Mouse (Mus musculus) G1E (cell line): ENCODE results near the gene Naf1. TPM values are rescaled to one million over a fixed set of nuclear protein-coding genes. Genes with fewer than 3 reads are reported as not detected.

Source experiments
- ATAC-seq: 2 replicates; pipeline ENCODE4 v1.8.0; 2016; ENCODE audit warnings: mild to moderate bottlenecking; ENCODE audit not compliant: insufficient number of reproducible peaks, poor library complexity, low FRiP score, severe bottlenecking; ENCODE audit errors: extremely low read depth
- DNase-seq: peaks from one replicate; pipeline ENCODE4 v3.0.0; 2012; ENCODE audit warnings: low spot score
- H3K27me3 ChIP-seq: 2 replicates; pipeline ENCODE4 v1.6.1; 2012; ENCODE audit warnings: mild to moderate bottlenecking, low read length, inconsistent platforms; ENCODE audit not compliant: insufficient read depth
- H3K36me3 ChIP-seq: replicated peaks from 2 replicates; pipeline ENCODE3; 2012; ENCODE audit warnings: mild to moderate bottlenecking, inconsistent platforms
- H3K4me1 ChIP-seq: 2 replicates; pipeline ENCODE4 v1.6.1; 2012; ENCODE audit warnings: low read depth, low read length, inconsistent platforms, mixed read lengths; ENCODE audit not compliant: insufficient read depth
- H3K4me3 ChIP-seq: 2 replicates; pipeline ENCODE4 v1.5.1; 2012; ENCODE audit warnings: low read depth, mild to moderate bottlenecking, inconsistent platforms, low read length, moderate library complexity, mixed read lengths
- H3K9me3 ChIP-seq: replicated peaks from 2 replicates; pipeline ENCODE4 v1.6.1; 2012; ENCODE audit warnings: inconsistent platforms
- CTCF ChIP-seq: IDR thresholded peaks from 2 replicates; pipeline ENCODE4 v1.5.1; 2012; ENCODE audit warnings: low read depth, low read length, inconsistent platforms, mixed read lengths
- GATA1 ChIP-seq: IDR thresholded peaks from 2 replicates; pipeline ENCODE4 v1.6.1; 2012; ENCODE audit warnings: borderline replicate concordance, low read length, inconsistent platforms, mixed read lengths
- GATA2 ChIP-seq: IDR thresholded peaks from 2 replicates; pipeline ENCODE4 v1.6.1; 2012; ENCODE audit warnings: low read depth, low read length, inconsistent platforms, borderline replicate concordance
- POLR2AphosphoS5 ChIP-seq: IDR thresholded peaks from 2 replicates; pipeline ENCODE4 v1.6.1; 2012; ENCODE audit warnings: low read depth, low read length, inconsistent platforms; ENCODE audit not compliant: insufficient replicate concordance
- TAL1 ChIP-seq: conservative IDR thresholded peaks from 2 replicates; pipeline ENCODE4 v1.6.1; 2012; ENCODE audit warnings: low read depth, low read length, inconsistent platforms, mixed read lengths
- polyA plus RNA-seq: library from polyadenylated mRNA; stranded (reverse); fragments of >175 nt; gene quantifications from 2 replicates; pipeline ENCODE4 v1.2.3, GENCODE M21; 2012
- total RNA-seq, 2 experiments: library from RNA; stranded (forward) in 1 of 2; stranded (reverse) in 1 of 2; fragments of 200-1000 nt in 1 of 2; fragments of >200 nt in 1 of 2; fragmentation: Nextera tagmentation in 1 of 2; gene quantifications; 2 replicates each; pipeline ENCODE4 v1.2.3; 2014 to 2017

Naf1 gene
- total and polyA plus RNA-seq, 3 experiments, result 15.5 to 63.4 (median 47.7) TPM

DNA sequence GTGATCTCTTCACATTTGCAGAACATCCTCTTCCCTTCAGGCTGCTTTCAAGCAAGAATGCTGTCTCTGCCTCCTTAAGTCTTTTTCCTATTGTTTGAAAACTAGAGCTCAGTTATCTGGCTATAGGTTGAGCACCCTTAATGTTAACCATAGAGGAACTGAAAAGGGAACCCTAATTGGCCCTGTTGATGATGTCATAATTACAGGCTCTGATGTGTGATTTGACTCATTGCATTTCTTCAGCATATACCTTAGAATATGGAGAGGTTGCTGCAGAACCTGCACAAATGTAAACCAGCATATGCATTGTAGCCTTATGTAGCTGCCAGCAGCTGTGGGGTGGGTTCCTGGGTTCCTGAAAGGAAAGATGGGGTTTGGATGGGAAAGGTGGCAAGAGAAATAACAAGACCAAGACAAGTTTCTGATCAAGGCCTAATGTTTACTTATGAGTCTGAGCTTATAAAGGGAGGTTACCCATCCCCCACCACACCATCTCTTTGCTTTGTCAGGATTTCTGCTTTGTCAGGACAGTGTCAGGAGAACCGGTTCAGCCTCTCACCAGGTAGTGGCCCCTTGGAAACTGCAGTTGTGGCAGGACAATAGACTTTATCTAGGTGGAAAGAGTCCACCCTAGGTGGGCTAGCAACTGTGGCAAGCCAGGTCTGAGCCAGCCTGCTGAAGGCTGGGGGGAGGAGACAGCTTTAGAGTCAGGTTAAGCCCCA, 9.4 kb downstream of the Naf1 start:
- Histone ChIP-seq H3K36me3 (peaks cover 70% of the 10 kb centered on the region), H3K9me3 (no peaks in the 10 kb centered on the region), H3K4me3 (no peak overlapping the region), H3K27me3 (no peaks in the 10 kb centered on the region), H3K4me1 (peaks cover 14% of the 10 kb centered on the region)
- ATAC-seq (no peak), DNase-seq (no peak)
- no peak for TF ChIP-seq CTCF
- TF ChIP-seq POLR2AphosphoS5, result no peak
- TF ChIP-seq GATA2, result no peak
- TF ChIP-seq TAL1, result no peak
- no peak for TF ChIP-seq GATA1

DNA sequence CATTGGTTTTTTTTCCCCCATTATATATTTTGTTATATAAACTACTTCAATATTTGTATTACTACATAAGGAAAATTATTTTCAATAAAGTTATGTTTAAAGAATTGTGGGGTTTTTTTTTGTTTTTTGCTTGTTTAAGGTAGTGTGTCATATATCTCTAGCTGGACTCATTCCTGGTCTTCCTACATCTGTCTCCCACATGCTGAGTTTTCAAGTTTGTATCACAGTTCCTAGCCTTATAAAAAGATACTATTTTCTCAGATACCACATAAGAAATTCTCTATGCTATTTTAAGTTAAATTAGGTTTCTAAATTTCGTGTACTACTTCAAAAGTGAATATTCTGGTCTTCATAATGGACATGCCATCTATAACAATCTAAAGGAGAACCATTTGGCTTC, 23.8 kb downstream of the Naf1 start:
- Histone ChIP-seq H3K36me3 (peaks cover 67% of the 10 kb centered on the region), H3K27me3 (no peaks in the 10 kb centered on the region), H3K4me1 (0 out of 2 replicates have a peak, but pooled peaks cover 3% of the 10 kb centered on the region), H3K9me3 (no peaks in the 10 kb centered on the region), H3K4me3 (no peak overlapping the region)
- TF ChIP-seq POLR2AphosphoS5 (no peak), CTCF (no peak), GATA2 (no peak), GATA1 (no peak), TAL1 (no peak)
- no peak for DNase-seq
- no peak for ATAC-seq

DNA sequence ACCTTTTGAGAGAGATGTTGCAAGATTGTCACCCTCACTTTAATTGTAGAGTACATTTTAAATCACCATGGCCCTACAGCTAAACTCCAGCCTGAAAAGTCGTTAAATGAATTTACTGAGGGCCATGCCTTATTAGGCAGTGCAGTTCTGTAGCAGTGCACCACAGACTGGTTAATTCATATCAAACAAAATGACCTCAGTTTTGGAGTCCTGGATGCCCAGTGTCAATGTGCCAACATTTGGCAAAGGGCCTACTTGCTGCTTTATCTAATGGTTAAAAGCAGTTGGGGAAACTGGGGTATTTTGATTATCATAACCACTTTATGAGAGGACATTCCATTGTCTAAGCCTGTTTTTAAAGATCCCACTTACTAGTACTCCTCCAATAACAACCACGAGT, 31.9 kb downstream of the Naf1 start:
- H3K4me1 ChIP-seq, result no peaks in the 10 kb centered on the region
- no peak for ATAC-seq
- TF ChIP-seq TAL1 (no peak), GATA2 (no peak), CTCF (no peak), POLR2AphosphoS5 (no peak), GATA1 (no peak)

DNA sequence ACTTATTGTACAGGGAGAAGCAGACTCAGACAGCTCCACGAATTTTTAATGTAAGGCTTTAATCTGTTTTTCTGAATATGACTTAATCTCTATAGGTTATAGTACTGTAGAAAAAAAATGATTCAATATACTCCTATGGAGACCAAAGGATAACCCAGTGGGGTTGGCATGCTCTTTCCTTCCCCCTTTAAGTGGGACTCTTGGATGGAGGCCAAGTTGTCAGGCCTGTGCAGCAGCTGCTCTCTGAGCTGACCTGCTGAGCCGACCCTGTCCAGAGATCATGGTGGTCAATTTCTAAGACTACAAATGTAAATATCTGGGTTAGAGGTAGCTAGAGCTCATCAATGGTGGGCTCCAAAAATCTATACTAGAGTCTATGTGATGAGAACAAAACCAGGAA, 45.0 kb downstream of the Naf1 start:
- DNase-seq, result no peak
- Histone ChIP-seq H3K9me3 (no peaks in the 10 kb centered on the region), H3K27me3 (peaks cover 6% of the 10 kb centered on the region; the same call in 1 of the 2 replicates), H3K36me3 (no peaks in the 10 kb centered on the region), H3K4me1 (no peaks in the 10 kb centered on the region), H3K4me3 (no peak overlapping the region)
- no peak for ATAC-seq
- TF ChIP-seq GATA2 (no peak), CTCF (no peak), GATA1 (no peak), POLR2AphosphoS5 (no peak), TAL1 (no peak)

More for the DNA sequence above, 31.9 kb downstream of the Naf1 start:
- no peaks in the 10 kb centered on the region for H3K9me3 ChIP-seq
- peaks cover 47% of the 10 kb centered on the region for H3K36me3 ChIP-seq
- no peaks in the 10 kb centered on the region for H3K27me3 ChIP-seq
- no peak overlapping the region for H3K4me3 ChIP-seq
- no peak for DNase-seq

DNA sequence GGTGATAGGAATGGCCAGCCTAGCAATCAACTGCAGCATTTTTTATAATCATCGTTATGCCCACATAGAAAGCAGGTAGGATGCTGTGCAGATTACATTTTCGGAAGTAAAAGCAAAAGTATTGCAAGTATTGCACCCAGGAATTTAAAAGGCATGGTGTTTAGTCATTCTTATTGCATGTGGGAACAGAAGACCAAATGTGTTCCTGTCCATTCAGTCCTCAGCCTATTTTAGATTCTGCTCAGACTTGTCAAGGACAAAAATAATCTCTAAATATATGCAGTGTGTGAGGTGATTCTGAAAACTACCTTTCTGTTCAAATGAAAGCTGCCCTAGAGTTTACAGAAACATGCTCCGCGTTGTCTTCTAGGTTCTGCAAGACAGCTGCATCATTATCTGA, 45.5 kb downstream of the Naf1 start:
- Histone ChIP-seq H3K36me3 (no peaks in the 10 kb centered on the region), H3K4me1 (no peaks in the 10 kb centered on the region), H3K27me3 (peaks cover 6% of the 10 kb centered on the region; the same call in 1 of the 2 replicates), H3K4me3 (no peak overlapping the region), H3K9me3 (no peaks in the 10 kb centered on the region)
- TF ChIP-seq POLR2AphosphoS5, result no peak
- TF ChIP-seq TAL1, result no peak
- no peak for TF ChIP-seq CTCF
- no peak for TF ChIP-seq GATA1
- no peak for TF ChIP-seq GATA2
- no peak for DNase-seq
- ATAC-seq, result no peak

DNA sequence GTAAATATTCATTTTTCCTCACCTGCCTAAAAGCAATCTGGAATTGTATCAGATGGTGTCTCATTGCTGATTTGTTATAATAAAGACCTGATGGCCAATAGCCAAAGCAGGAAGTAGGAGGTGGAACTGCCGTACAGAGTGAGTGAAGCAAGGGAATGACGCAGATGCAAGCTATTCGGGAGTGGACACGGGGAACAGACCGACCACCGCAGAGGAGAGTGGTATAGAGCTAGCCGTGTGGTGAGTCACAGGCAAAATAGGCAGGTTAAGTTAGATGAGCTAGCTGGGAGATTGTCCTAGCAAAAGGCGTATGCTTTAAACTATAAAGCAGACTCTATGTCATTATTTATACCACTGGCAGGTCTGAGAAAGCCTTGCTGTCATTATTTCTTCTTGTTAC, 46.1 kb downstream of the Naf1 start:
- TF ChIP-seq GATA1, result no peak
- no peak for TF ChIP-seq TAL1
- no peaks in the 10 kb centered on the region for H3K4me1 ChIP-seq
- no peaks in the 10 kb centered on the region for H3K36me3 ChIP-seq
- no peaks in the 10 kb centered on the region for H3K9me3 ChIP-seq
- H3K27me3 ChIP-seq, result peaks cover 6% of the 10 kb centered on the region; the same call in 1 of the 2 replicates
- H3K4me3 ChIP-seq, result no peak overlapping the region
- ATAC-seq (no peak), DNase-seq (no peak)

DNA sequence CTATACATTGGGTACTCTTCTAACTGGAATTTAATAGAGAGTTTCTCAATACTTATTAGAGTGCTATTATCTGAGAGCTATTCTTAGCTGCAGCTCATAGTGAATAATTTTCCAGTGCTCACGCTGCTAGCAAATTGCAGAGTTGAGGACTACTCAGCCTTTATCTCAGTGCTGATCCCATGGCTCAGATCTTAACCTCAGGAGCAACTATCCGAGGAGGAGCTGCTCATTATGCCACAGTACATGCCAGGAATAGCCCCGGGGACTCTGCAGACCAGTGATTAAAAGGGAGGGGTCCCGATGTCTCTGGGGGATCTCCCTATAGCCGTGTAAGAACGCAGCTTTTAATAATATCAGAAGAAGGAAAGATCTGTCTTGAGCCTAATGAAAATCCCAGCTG, 50.7 kb downstream of the Naf1 start:
- Histone ChIP-seq H3K27me3 (peaks cover 6% of the 10 kb centered on the region; the same call in 1 of the 2 replicates), H3K4me3 (no peak overlapping the region), H3K36me3 (no peaks in the 10 kb centered on the region), H3K9me3 (no peaks in the 10 kb centered on the region), H3K4me1 (no peaks in the 10 kb centered on the region)
- ATAC-seq (no peak), DNase-seq (no peak)
- TF ChIP-seq GATA2, result no peak
- TF ChIP-seq POLR2AphosphoS5, result no peak
- no peak for TF ChIP-seq CTCF
- TF ChIP-seq GATA1, result no peak
- no peak for TF ChIP-seq TAL1
